Mouse (Mus musculus) urinary bladder, postnatal 0 days (tissue): ENCODE results near the gene Cyp46a1. TPM values are rescaled to one million over a fixed set of nuclear protein-coding genes. Genes with fewer than 3 reads are reported as not detected.

Experiments
- polyA plus RNA-seq: library from polyadenylated mRNA; unstranded; fragments of >200 nt; fragmentation: Nextera tagmentation; extraction: Ambion mirVana; gene quantifications from 2 replicates; pipeline ENCODE4 v1.2.1, GENCODE M21; 2015

The Cyp46a1 gene
- 1.3 and 1.4 TPM in 2 replicates for polyA plus RNA-seq

GRCm38 (mm10) chr12:108333895-108334445 lies at the start of gene Cyp46a1:
Gene Cyp46a1, plus strand, starts transcription at chr12:108334381.

GRCm38 (mm10) chr12:108305812-108306794 lies 28.1 kb upstream of the Cyp46a1 start, which contains the start of gene Hhipl1:
Gene Hhipl1, plus strand, starts transcription at chr12:108306270.

GRCm38 (mm10) chr12:108370596-108371428 lies 36.6 kb downstream of the Cyp46a1 start, which contains the start of gene Eml1:
Gene Eml1, plus strand, starts transcription at chr12:108370957.

Other genes with a start within 250 kb of the Cyp46a1 start
- gene Setd3, start 155.1 kb upstream of the Cyp46a1 start, polyA plus RNA-seq: 66.1 and 80.7 TPM in 2 replicates
- 2.0 and 2.1 TPM in 2 replicates for gene Ccnk, start 154.8 kb upstream of the Cyp46a1 start, polyA plus RNA-seq
- gene Ccdc85c, start 59.0 kb upstream of the Cyp46a1 start, polyA plus RNA-seq: 4.7 and 5.3 TPM in 2 replicates
- gene Hhipl1, start 28.1 kb upstream of the Cyp46a1 start, polyA plus RNA-seq: 1.3 and 1.7 TPM in 2 replicates
- gene Eml1, start 36.6 kb downstream of the Cyp46a1 start, polyA plus RNA-seq: 145 and 170 TPM in 2 replicates
- 18.3 and 23.8 TPM in 2 replicates for gene Evl, start 220.3 kb downstream of the Cyp46a1 start, polyA plus RNA-seq